Mouse (Mus musculus) fat pad, adult 2 months (tissue): Measurements from ENCODE around the gene Nme8.

Experiments used
- DNase-seq: peaks from one replicate; pipeline ENCODE4 v3.0.0-alpha.2; 2011; ENCODE audit warnings: low read depth, low spot score; ENCODE audit errors: extremely low read depth

The Nme8 gene

DNA sequence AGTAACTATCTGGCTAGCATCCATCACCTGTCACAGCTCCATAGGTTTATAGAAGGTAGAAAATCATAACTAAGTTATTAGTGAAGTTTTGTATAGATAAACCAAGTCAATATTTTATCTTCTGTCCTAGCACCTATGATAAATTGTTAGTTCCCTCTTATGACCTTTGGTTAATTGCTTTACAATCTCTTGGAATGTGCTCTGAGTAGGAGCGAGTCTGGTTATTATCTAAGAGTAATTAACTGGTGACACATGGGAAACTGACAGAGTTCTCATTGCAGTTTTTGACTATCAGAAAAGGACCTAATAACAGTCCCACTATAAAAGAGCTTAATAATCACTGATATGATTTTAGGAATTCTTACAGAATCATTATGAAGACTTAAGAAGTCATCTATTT lies 54.1 kb downstream of the Nme8 start:
- DNase-seq, result no peak

DNA sequence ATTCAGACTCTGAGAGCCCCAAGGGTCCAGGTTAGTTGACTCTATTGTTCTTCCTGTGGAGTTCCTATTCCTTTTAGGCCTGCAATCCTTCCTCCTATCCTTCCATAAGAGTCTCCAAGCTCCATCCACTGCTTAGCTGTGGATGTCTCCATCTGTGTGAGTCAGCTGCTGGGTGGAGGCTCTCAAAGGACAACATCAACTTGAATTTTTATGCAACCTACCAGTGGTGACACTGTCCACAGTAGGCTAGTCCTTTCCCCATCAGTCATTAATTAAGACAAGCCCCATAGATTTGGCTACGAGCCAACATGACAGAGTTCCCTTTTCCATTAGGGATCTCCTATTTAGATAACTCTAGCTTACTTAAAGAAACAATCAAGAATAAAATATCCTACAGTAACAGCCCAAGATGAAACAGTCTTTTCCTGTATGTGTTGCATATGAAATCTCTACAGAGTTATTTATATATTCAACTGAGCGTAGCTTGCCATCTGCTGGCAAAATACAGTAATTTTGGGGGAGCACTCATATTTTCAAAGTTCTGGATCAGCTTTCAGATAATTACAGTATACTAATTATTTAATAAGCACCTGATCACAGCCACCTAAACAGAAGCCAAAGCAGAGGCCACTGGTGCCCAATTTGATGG lies 57.3 kb downstream of the Nme8 start:
- no peak for DNase-seq

DNA sequence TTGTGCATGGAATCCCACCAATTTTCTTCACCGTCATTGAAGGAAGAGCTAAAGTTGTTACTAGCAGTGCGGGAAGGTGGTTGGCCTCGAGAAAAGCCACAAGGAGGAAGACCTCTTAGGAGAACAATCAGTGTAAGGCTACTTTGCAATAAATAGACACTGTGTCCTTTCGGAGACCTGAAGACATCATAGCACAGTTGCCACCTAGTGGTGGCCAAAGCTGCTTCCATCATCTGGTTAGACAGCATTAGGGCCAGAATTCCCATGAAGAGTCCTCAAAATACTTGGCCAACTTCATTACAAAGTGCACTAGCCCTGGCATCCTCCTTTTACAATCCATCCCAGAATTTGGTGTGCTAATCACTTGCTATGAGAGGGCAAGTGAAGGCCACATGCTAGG lies 61.5 kb downstream of the Nme8 start:
- DNase-seq, result no peak

DNA sequence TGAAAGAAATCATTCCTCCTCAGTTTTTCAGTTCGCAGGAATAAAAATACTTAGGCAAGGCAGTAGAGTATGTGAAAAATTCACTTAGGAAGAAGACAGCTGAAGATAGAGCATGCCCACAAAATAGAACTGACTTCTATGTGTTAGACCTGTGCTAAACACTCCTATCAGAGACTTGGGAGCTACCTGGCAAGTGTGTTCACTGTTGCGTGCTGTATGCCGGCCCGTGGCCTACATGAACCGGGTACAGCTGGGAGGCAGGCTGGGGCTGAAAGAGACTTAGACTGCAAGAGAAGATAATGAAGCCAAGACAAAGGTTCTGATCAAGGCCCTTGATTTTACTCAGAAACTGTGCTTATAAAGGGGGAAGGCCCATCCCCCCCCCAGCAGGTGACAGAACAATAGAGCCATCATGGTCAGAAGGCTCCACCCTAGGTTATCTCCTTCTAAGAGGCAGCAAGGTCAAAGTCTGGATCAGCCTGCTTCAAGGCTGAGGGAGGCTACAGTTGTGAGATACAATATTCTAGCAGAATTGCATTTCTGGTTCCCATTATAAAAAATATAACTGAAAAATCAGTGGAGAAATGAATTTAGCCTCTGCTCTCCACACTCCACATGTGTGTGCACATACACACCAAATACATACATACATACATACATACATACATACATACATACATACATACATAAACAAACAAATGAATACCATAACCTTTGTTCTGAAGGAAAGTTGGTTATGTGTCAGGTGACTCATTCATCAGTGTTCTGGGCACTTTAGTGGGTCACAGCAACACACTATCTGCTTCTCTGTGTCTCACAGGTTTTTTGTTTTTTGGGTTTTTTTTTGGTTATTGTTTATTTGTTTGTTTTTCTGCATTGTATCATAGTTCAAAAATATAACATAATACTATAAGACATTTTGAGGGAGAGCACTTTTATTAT lies 66.6 kb downstream of the Nme8 start:
- no peak for DNase-seq

DNA sequence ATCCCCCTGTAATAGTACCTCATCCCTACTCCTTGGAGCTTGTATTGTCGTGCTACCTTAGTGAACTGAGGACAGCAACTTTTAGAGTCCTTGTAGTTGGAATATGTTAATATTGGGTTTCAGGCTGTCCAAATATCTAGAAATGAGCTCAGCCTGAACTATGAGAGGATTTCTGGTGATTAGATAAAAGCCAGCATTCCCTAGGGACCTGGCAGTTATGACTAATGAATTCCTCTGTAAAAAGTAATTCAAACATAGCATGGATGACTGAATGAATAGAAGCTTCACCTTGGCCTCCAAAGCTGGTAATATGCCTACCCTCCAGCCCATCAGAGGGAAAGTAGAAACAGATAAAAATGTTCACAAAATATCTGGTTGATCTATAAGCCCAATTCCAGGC lies 71.1 kb downstream of the Nme8 start:
- no peak for DNase-seq

DNA sequence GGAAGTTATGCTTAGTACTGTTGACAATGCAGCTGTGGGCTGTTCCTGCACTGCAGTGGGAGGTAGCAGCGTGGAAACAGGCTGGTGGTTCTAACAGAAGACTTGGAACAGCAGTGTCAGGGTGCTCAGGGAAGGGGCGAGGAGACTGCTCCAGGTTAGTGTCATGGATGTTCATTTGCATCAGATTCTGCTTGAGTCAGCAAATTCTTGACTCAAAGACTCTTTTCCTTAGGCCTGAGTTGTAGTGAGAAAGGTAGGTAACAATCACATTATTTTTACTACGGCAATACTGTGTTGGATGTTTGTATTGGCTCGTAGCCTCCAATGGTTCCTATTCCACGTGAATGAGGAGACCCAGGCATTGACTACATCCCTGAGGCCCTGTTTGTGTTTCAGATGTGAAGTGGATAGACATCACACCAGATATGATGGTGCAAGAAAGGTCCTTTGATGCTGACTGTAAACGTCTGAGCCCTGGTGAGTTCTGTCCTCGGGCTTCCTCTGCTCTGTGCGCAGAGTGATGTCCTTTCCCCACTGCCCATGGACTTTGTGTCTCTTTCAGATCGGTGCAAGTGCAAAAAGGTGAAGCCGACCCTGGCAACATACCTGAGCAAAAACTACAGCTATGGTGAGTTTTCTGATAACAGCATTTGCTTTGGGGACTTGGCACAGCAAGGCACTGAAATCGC lies 72.8 kb downstream of the Nme8 start:
- no peak for DNase-seq

DNA sequence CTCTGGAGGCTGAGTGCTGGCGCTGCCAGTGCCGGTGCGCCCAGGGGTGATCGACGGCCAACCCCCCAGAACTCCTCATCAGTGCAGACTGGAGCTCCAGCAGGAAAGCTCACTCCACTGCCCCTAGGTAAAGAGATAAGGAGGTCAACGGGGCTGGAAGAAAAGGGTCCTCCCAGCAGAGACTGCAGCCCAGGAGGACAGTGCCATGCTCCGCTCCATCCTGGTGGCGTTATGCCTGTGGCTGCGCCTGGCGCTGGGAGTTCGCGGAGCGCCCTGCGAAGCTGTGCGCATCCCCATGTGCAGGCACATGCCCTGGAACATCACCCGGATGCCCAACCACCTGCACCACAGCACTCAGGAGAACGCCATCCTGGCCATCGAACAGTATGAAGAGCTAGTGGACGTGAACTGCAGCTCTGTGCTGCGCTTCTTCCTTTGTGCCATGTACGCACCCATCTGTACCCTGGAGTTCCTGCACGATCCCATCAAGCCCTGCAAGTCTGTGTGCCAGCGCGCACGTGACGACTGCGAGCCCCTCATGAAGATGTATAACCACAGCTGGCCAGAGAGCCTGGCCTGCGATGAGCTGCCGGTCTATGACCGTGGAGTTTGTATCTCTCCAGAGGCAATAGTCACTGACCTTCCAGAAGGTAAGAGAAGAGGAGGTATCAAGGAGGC lies 74.2 kb downstream of the Nme8 start:
- no peak for DNase-seq

DNA sequence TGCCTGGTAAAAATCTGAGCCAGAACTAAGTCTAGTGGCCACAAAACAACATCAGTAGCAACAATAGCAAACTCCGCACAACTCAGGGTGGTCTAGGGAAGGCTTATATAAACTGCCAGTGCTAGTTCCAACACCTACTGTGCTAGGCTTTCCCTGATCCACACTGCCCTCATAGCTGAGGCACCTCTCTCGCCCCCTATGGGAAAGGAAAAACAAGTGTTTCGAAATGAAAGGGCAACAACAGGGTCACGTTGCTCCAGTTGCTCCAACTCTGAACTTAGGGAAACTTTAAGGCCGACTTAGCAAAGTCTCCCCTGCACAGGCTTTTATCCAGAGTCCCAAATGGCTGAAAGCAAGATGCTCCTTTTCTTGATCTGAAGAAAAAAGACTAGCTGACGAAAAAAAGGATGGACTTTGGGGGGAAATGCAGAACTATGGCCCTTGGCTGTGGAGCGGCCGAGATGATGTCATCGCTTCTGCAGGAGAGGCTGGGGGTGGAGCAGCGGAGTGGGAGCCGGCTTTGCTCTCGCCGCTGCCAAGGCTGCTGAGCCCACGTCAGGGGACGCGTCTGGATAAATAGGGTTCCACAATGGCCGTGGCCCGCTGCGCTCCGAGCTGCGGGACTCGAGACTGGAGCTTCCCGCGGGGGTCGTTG lies 74.9 kb downstream of the Nme8 start, which contains the start of gene Sfrp4:
Sfrp4 (plus strand) TSS at position 532 of the 655 bp plus-strand sequence.
- DNase-seq, result no peak

DNA sequence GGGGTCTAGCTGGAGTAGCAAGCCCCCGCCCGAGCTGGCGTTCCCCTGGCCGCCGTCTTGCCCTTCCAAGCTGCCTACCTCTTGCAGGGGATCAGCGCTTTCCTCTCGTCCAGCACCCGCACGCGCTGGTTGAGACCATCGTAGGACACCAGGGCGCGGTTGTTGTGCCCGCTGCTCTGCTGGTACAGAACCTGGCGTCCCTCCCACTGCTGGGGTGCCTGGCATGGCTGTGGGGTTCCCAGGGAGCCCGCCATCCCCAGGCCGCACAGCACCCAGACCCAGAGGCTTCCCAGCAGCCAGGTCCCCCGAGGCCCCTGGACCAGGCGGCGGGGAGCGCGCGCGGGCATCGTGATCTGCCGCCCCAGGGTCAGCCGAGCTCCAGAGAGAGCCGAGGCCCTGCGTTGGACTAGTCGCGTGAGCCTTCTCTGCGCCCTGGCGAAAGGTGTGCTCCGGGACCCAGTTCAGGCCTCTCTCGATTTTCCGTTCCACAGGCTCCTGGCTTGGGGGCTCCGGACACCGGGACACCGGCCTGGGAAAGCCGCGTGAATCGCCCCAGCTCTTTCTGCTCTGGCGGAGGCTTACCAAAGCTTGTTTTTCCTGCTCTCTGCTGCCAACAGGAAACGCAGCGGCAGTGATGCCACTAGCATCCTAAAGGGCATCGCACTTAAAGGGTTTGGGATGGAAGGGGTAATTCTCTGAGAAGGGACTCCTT lies 78.2 kb downstream of the Nme8 start, which contains the start of gene Epdr1:
Epdr1 (minus strand) TSS at position 712 of the 712 bp plus-strand sequence.
- no peak for DNase-seq

DNA sequence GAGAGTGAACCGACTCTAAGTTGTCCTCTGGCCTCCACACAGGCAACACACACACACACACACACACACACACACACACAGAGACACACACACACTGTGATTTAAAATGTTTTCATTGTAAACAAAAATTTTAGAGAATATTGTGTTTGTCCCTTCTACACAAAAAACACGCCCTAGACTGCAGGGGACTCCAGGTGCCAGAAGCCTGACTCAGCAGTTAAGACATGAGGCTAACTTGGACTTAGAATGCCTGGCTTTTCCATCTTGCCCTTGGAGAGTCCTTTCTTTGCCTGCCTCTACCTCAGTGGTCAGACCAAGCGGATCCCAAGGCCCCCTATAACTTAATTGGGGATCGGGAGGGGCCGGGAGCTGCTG lies 78.8 kb downstream of the Nme8 start:
- DNase-seq, result no peak

DNA sequence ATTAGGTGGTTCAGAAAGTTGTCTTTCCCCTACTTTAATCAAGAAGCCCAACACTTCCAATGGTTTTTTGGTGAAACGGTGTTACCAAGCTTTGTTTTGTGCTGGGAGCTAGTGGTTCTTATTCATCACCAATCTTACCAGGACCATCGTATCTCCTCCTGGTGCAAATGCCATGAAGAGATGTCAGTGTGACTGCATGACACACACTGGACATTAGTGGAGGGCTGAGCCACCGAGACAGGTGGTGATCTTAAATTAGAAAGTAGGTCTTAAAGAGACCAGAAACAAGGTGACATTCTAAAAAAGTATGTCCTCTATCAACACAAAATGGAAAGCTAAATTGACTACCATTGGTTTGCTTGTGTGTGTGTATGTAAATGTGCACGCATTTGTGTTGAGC lies 79.5 kb downstream of the Nme8 start:
- no peak for DNase-seq

DNA sequence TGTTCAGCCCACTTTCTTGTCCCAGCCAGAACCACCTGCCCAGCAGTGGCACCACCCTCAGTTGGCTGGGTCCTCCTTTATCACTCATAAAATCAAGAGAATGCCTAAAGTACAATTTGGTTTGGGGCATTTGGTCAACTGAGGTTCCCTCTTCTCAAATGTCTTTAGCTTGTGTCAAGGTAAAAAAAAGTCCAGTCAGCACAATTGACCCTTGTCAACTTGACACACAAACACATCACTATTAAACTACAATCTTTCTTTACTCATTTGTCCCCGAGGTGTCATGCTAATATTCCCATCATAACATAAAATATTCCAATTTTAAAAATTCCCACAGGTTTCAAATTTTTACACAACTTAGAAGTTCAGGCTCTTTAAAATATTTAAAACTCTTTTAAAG lies 83.3 kb downstream of the Nme8 start:
- no peak for DNase-seq

DNA sequence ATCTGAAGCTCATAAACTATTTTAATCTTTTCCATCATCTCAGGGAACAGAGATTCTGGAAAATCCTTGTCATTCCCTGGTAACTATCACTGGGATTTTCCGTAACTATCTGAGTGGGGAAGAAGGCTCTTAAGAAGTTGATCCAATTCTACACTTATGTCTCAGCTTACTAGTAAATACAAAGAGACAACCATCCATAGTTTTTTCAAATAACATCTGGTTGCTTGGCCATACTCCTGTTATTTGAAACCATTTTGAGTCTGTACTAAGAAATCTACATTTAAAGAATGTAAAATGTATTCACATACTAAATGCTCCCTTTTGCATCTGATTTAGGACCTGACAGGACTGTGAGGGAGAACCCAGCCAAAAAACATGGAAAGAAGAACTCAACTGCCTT lies 84.2 kb downstream of the Nme8 start:
- DNase-seq, result no peak

DNA sequence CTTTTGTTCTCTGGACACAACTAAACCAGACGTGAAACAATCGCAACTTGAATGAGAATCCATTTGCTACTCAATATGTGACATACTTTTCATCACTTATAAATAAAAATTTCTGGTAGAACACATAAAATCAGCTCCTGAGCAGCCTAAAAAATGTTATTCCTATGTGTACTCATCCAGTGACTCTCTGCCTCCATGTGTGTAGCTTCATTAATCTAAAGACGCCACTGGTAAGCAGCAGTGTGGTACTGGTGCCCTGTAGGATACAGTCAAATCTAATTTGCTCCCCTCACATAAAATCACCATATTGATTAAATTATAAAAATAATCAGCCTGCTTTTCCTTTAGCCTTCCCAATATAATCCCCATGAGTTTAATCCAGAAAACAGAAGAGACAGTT lies 84.6 kb downstream of the Nme8 start:
- DNase-seq, result no peak

DNA sequence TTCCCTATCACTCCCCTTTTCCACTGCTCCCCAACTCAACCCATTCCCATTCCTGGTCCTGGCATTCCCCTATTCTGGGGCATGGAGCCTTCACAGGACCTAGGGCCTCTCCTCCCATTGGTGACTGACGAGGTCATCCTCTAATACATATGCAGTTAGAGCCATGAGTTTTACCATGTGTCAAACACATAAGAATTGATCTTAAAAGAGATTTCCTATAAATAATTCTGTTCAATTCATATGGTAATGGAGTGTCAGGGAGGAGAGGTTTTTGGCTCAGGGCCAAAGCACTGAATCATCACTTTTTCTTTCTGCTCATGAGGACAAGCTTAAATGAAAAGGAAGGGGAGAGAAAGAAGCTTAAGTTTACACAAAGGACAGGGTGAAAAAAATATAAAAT lies 85.2 kb downstream of the Nme8 start:
- no peak for DNase-seq

DNA sequence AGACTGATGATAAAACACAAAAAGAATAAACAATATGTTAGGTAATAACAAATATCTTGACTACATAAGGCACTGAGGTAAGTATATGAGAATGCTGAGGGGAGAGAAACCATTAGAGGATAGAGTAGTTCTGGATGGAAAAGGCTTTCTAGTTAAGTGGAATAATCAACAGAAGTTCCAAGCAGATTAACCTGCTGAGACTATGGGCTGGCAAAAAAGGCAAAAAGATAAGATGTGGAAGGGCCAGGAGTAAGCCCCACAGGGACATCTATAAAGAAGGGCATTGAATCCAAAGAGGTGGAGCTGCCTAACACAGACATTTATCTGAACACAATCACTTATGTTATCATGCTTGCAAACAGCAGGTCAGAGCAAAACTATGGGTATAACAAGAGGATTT lies 89.5 kb downstream of the Nme8 start:
- no peak for DNase-seq

DNA sequence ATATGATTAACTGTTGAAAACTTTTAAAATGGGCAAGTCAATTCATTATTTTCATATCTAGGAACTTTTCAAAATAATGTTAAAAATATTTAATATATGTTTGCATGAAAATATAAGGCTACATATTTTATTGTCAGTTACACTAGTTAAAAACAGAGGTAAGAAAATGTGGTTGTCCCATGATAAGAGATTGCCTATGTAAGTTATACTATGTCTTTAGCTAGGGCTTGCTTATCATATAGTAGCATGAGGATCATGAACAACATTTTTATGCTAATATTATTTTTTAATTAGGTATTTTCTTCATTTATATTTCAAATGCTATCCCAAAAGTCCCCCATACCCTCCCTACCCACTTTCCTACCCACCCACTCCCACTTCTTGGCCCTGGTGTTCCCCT lies 92.7 kb downstream of the Nme8 start:
- no peak for DNase-seq

DNA sequence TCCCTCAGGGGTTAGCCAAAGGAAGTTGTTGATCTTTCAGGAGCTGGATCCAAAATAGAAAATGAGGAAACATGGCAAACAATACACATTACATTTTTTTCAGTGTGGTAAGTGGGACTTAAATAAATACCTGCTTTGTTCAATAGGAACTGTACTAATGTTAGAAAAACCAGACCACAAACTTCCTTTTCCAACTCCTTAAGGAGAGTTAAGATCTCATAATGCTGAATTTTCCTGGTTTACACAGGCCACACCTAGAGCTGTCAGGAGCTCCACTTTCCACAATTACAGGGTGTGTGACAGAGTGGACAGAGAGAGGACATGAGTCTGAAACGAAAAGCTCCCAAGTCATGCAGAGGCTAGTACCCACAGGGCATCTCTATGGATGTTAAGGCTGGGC lies 93.9 kb downstream of the Nme8 start:
- DNase-seq, result no peak

DNA sequence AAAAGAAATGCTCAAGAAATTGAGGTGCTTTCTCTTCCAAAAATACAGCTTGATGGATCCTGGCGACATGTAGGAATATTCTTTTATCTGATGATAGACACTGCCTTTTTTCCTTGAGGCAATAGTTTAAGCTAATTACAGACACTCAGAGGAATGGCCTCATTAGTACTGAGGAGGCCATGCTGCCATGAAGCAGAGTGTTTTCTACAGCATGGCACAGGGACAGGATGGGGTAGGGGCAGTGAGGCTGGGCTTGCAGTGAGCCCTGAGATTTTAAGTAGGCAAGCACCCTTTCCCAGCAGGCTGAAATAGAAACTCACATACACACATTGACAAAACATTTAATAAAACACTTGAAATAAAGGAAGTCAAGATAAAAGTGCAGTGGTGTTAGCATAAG lies 95.1 kb downstream of the Nme8 start:
- no peak for DNase-seq

DNA sequence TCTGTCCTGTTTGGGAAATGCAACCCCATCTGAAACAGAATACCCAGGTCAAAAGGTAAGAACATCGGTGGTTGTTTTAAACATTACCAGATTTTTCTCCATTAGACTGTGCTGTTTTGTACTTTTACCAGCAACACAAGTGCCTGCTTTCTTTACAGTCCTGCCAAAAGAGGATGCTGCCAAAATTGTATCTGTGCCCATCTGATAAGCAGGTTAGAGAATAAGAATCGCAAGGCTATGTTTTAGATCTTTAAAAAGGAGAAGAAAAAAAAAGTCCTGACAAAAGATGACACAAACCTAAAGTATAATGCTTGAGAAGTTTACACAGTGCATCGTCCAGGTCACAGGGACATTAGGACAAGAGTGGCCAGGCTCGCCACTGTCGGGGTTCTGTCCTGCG lies 98.4 kb downstream of the Nme8 start:
- DNase-seq, result no peak
